Mouse (Mus musculus) kidney, embryonic 14.5 days (tissue): Measurements from ENCODE around the gene Eif5. TPM values are rescaled to one million over a fixed set of nuclear protein-coding genes. Genes with fewer than 3 reads are reported as not detected.

Source experiments
- ATAC-seq: fragments of 200-750 bp; cut with Nextera tagmentation; 2 replicates; pipeline ENCODE4 v1.8.0; 2017; ENCODE audit warnings: moderate number of reproducible peaks, mild to moderate bottlenecking, moderate TSS enrichment, moderate library complexity; ENCODE audit not compliant: low FRiP score, low TSS enrichment
- H3K27ac ChIP-seq: fragments of 300-500 bp; sonication (generic); 2 replicates; pipeline ENCODE4 v1.5.1; 2014; ENCODE audit warnings: low read depth, mild to moderate bottlenecking, low read length, moderate library complexity, mixed read lengths
- H3K27me3 ChIP-seq: fragments of 300-500 bp; sonication (generic); 2 replicates; pipeline ENCODE4 v1.6.1; 2014; ENCODE audit warnings: mild to moderate bottlenecking, low read length; ENCODE audit not compliant: control insufficient read depth, insufficient read depth
- H3K36me3 ChIP-seq: fragments of 300-500 bp; sonication (generic); 2 replicates; pipeline ENCODE4 v1.6.1; 2014; ENCODE audit warnings: low read length, mixed read lengths; ENCODE audit not compliant: control insufficient read depth, insufficient read depth
- H3K4me1 ChIP-seq: fragments of 300-500 bp; sonication (generic); 2 replicates; pipeline ENCODE4 v1.6.1; 2014; ENCODE audit warnings: low read length, mixed read lengths; ENCODE audit not compliant: control insufficient read depth, insufficient read depth
- H3K4me2 ChIP-seq: fragments of 300-500 bp; sonication (generic); replicated peaks from 2 replicates; pipeline ENCODE4 v1.6.1; 2014; ENCODE audit warnings: low read depth, mild to moderate bottlenecking, low read length
- H3K4me3 ChIP-seq: fragments of 300-500 bp; sonication (generic); 2 replicates; pipeline ENCODE4 v1.5.1; 2014; ENCODE audit warnings: mild to moderate bottlenecking, low read length
- H3K9ac ChIP-seq: fragments of 300-500 bp; sonication (generic); 2 replicates; pipeline ENCODE4 v1.6.1; 2014; ENCODE audit warnings: low read depth, mild to moderate bottlenecking, low read length, moderate library complexity
- H3K9me3 ChIP-seq: fragments of 300-500 bp; sonication (generic); 2 replicates; pipeline ENCODE4 v1.6.1; 2016; ENCODE audit warnings: low read length; ENCODE audit not compliant: control insufficient read depth
- WGBS: fragments of 180-500 bp; shearing (Covaris S2); extraction: QIAGEN DNeasy Blood & Tissue Kit; methylation state at CpG from one replicate; pipeline ENCODE4 v1.1.7; 2014; 5-methylcytosine and 5-hydroxymethylcytosine counted together
- polyA plus RNA-seq: library from polyadenylated mRNA; unstranded; fragments of >200 nt; fragmentation: Nextera tagmentation; extraction: Ambion mirVana; gene quantifications from 2 replicates; pipeline ENCODE4 v1.2.1, GENCODE M21; 2014

The Eif5 gene
- polyA plus RNA-seq, 1 experiment from 2014 or later, result 611 TPM

GRCm38 (mm10) chr12:111535281-111535680 lies 2.5 kb upstream of the Eif5 start:
- Histone ChIP-seq H3K9me3 (no peaks in the 10 kb centered on the region), H3K4me3 (no peak overlapping the region), H3K27me3 (no peaks in the 10 kb centered on the region), H3K4me2 (no peak overlapping the region), H3K4me1 (peaks cover 34% of the 10 kb centered on the region), H3K9ac (no peak overlapping the region), H3K27ac (no peak overlapping the region), H3K36me3 (peaks cover 14% of the 10 kb centered on the region)
- 38% methylated on average over 6 of the region's 6 CpGs for WGBS
- ATAC-seq, result no peak

GRCm38 (mm10) chr12:111535762-111536161 lies 2.1 kb upstream of the Eif5 start:
- no peak overlapping the region for H3K4me2 ChIP-seq
- no peaks in the 10 kb centered on the region for H3K27me3 ChIP-seq
- WGBS, result 73% methylated on average over 5 of the region's 5 CpGs
- peaks cover 37% of the 10 kb centered on the region for H3K4me1 ChIP-seq
- no peak overlapping the region for H3K4me3 ChIP-seq
- peaks cover 19% of the 10 kb centered on the region for H3K36me3 ChIP-seq
- H3K27ac ChIP-seq, result no peak overlapping the region
- no peaks in the 10 kb centered on the region for H3K9me3 ChIP-seq
- H3K9ac ChIP-seq, result no peak overlapping the region
- ATAC-seq, result no peak

- Histone ChIP-seq H3K4me1 (peaks cover 38% of the 10 kb centered on the region), H3K27ac (peak overlapping the region; percentile 84; the same call in 1 of the 2 replicates), H3K9me3 (no peaks in the 10 kb centered on the region), H3K9ac (peak overlapping the region; percentile 99; the same call in 1 of the 2 replicates), H3K4me3 (peak overlapping the region; percentile 68), H3K27me3 (no peaks in the 10 kb centered on the region), H3K36me3 (peaks cover 29% of the 10 kb centered on the region), H3K4me2 (peak overlapping the region; percentile 63)
- no peak for ATAC-seq
- 15% methylated on average over 4 of the region's 4 CpGs for WGBS
Measured at GRCm38 (mm10) chr12:111536746-111537145, 1.1 kb upstream of the Eif5 start.

- ATAC-seq, result peak; percentile 54
- Histone ChIP-seq H3K27me3 (no peaks in the 10 kb centered on the region), H3K27ac (peak overlapping the region; percentile 84), H3K9me3 (no peaks in the 10 kb centered on the region), H3K9ac (peak overlapping the region; percentile 99), H3K36me3 (peaks cover 35% of the 10 kb centered on the region), H3K4me1 (peaks cover 38% of the 10 kb centered on the region), H3K4me3 (peak overlapping the region; percentile 68), H3K4me2 (peak overlapping the region; percentile 63)
- WGBS, result under 1% methylated on average over 22 of the region's 22 CpGs
Measured at GRCm38 (mm10) chr12:111537341-111537740, 475 bp upstream of the Eif5 start.

GRCm38 (mm10) chr12:111538292-111539040 lies 650 bp downstream of the Eif5 start:
- H3K4me2 ChIP-seq, result peak overlapping the region; percentile 71

GRCm38 (mm10) chr12:111539041-111539345 lies 1.2 kb downstream of the Eif5 start:
- under 1% methylated on average over 18 of the region's 18 CpGs for WGBS
- peak overlapping the region; percentile 71 for H3K4me2 ChIP-seq
- no peaks in the 10 kb centered on the region for H3K9me3 ChIP-seq
- H3K4me1 ChIP-seq, result peaks cover 34% of the 10 kb centered on the region
- H3K9ac ChIP-seq, result peak overlapping the region; percentile 99
- H3K27ac ChIP-seq, result peak overlapping the region; percentile 97
- ATAC-seq, result no peak
- H3K4me3 ChIP-seq, result peak overlapping the region; percentile 68
- H3K36me3 ChIP-seq, result peaks cover 51% of the 10 kb centered on the region
- no peaks in the 10 kb centered on the region for H3K27me3 ChIP-seq

More at GRCm38 (mm10) chr12:111538292-111539040, 650 bp downstream of the Eif5 start:
- Histone ChIP-seq H3K4me1 (peaks cover 36% of the 10 kb centered on the region), H3K36me3 (peaks cover 46% of the 10 kb centered on the region), H3K9me3 (no peaks in the 10 kb centered on the region), H3K27ac (peak overlapping the region; percentile 97), H3K9ac (peak overlapping the region; percentile 99), H3K27me3 (no peaks in the 10 kb centered on the region), H3K4me3 (peak overlapping the region; percentile 68)
- under 1% methylated on average over 97 of the region's 111 CpGs for WGBS
- peak; percentile 47 for ATAC-seq

- Histone ChIP-seq H3K27me3 (no peaks in the 10 kb centered on the region), H3K4me1 (no peaks in the 10 kb centered on the region), H3K9ac (no peak overlapping the region), H3K4me3 (no peak overlapping the region), H3K27ac (no peak overlapping the region), H3K4me2 (no peak overlapping the region), H3K36me3 (peaks cover 54% of the 10 kb centered on the region), H3K9me3 (no peaks in the 10 kb centered on the region)
- WGBS, result 90% methylated on average over 3 of the region's 3 CpGs
- ATAC-seq, result no peak
Measured at GRCm38 (mm10) chr12:111547070-111547469, 9.3 kb downstream of the Eif5 start.

- WGBS, result 57% methylated on average over 2 of the region's 2 CpGs
- no peak overlapping the region for H3K4me3 ChIP-seq
- ATAC-seq, result no peak
Measured at GRCm38 (mm10) chr12:111548555-111549289, 10.9 kb downstream of the Eif5 start.

GRCm38 (mm10) chr12:111550679-111551078 lies 12.9 kb downstream of the Eif5 start:
- no peak overlapping the region for H3K4me2 ChIP-seq
- no peaks in the 10 kb centered on the region for H3K27me3 ChIP-seq
- no peaks in the 10 kb centered on the region for H3K4me1 ChIP-seq
- no peaks in the 10 kb centered on the region for H3K9me3 ChIP-seq
- H3K27ac ChIP-seq, result no peak overlapping the region
- ATAC-seq, result no peak
- H3K36me3 ChIP-seq, result peaks cover 23% of the 10 kb centered on the region
- H3K4me3 ChIP-seq, result no peak overlapping the region
- no peak overlapping the region for H3K9ac ChIP-seq
- 41% methylated on average over 1 of the region's 1 CpGs for WGBS

More at GRCm38 (mm10) chr12:111548555-111549289, 10.9 kb downstream of the Eif5 start:
- no peaks in the 10 kb centered on the region for H3K27me3 ChIP-seq
- no peaks in the 10 kb centered on the region for H3K4me1 ChIP-seq
- H3K9me3 ChIP-seq, result no peaks in the 10 kb centered on the region
- no peak overlapping the region for H3K27ac ChIP-seq
- H3K4me2 ChIP-seq, result no peak overlapping the region
- no peak overlapping the region for H3K9ac ChIP-seq
- H3K36me3 ChIP-seq, result peaks cover 38% of the 10 kb centered on the region
